Mouse (Mus musculus): ENCODE results near the gene Galnt2.

GRCm38 (mm10) chr8:124336302-124336701 lies 105.1 kb downstream of the Galnt2 start:
- TF ChIP-seq POLR2A (IDR thresholded peaks at IDR 0.05; ENCODE audit: low read depth, low read length), result no peak
- no peak for TF ChIP-seq CTCF (IDR thresholded peaks at IDR 0.05; ENCODE audit: extremely low read depth, insufficient read length, insufficient replicate concordance, low read depth, low read length)

All from small intestine, adult 2 months (tissue).